Mouse (Mus musculus) lung, postnatal 0 days (tissue): ENCODE measurements around the gene Eral1. TPM values are rescaled to one million over a fixed set of nuclear protein-coding genes. Genes with fewer than 3 reads are reported as not detected.

ENCODE experiments used
- ATAC-seq: fragments of 200-750 bp; cut with Nextera tagmentation; 2 replicates; pipeline ENCODE4 v1.8.0; 2017; ENCODE audit warnings: moderate library complexity
- DNase-seq: peaks from one replicate; pipeline ENCODE4 v3.0.0-alpha.2; 2016; ENCODE audit warnings: low spot score
- H3K27ac ChIP-seq: fragments of 300-500 bp; sonication (generic); 2 replicates; pipeline ENCODE4 v1.5.1; 2014; ENCODE audit warnings: antibody characterized with exemption, mild to moderate bottlenecking, low read length, mixed read lengths
- H3K27me3 ChIP-seq: fragments of 300-500 bp; sonication (generic); replicated peaks from 2 replicates; pipeline ENCODE4 v1.6.1; 2014; ENCODE audit warnings: low read length, mixed read lengths; ENCODE audit not compliant: insufficient read depth
- H3K36me3 ChIP-seq: fragments of 300-500 bp; sonication (generic); 2 replicates; pipeline ENCODE4 v1.6.1; 2014; ENCODE audit warnings: low read length, mixed read lengths; ENCODE audit not compliant: insufficient read depth
- H3K4me1 ChIP-seq: fragments of 300-500 bp; sonication (generic); 2 replicates; pipeline ENCODE4 v1.6.1; 2014; ENCODE audit warnings: antibody characterized with exemption, low read depth, low read length, mixed read lengths; ENCODE audit not compliant: insufficient read depth
- H3K4me2 ChIP-seq: fragments of 300-500 bp; sonication (generic); replicated peaks from 2 replicates; pipeline ENCODE4 v1.6.1; 2014; ENCODE audit warnings: low read depth, mild to moderate bottlenecking, low read length, moderate library complexity, mixed read lengths
- H3K4me3 ChIP-seq: fragments of 300-500 bp; sonication (generic); 2 replicates; pipeline ENCODE4 v1.5.1; 2014; ENCODE audit warnings: low read depth, low read length
- H3K9ac ChIP-seq: fragments of 300-500 bp; sonication (generic); replicated peaks from 2 replicates; pipeline ENCODE4 v1.6.1; 2014; ENCODE audit warnings: low read depth, mild to moderate bottlenecking
- H3K9me3 ChIP-seq: fragments of 300-500 bp; sonication (generic); 2 replicates; pipeline ENCODE4 v1.6.1; 2016; ENCODE audit warnings: low read length, mixed read lengths
- CTCF ChIP-seq: IDR thresholded peaks from 2 replicates; pipeline ENCODE4 v1.5.1; 2016; ENCODE audit warnings: antibody characterized with exemption, mild to moderate bottlenecking
- EP300 ChIP-seq: IDR thresholded peaks from 2 replicates; pipeline ENCODE4 v1.6.1; 2016; ENCODE audit warnings: antibody characterized with exemption, mild to moderate bottlenecking, control low read depth
- WGBS: fragments of 180-500 bp; shearing (Covaris S2); extraction: QIAGEN DNeasy Blood & Tissue Kit; methylation state at CpG from one replicate; pipeline ENCODE4 v1.1.7; 2014; 5-methylcytosine and 5-hydroxymethylcytosine counted together
- polyA plus RNA-seq: library from polyadenylated mRNA; unstranded; fragments of >200 nt; fragmentation: Nextera tagmentation; extraction: Ambion mirVana; gene quantifications from 2 replicates; pipeline ENCODE4 v1.2.1, GENCODE M21; 2015

The Eral1 gene
- polyA plus RNA-seq, 1 experiment from 2014 or later, result 17.7 TPM

- no peaks in the 10 kb centered on the region for H3K9me3 ChIP-seq
- 69% methylated on average over 5 of the region's 5 CpGs for WGBS
- no peak overlapping the region for H3K27ac ChIP-seq
- H3K27me3 ChIP-seq, result no peaks in the 10 kb centered on the region
- H3K4me3 ChIP-seq, result no peak overlapping the region
- no peaks in the 10 kb centered on the region for H3K4me1 ChIP-seq
- no peak for DNase-seq
- ATAC-seq, result no peak
- no peak for TF ChIP-seq CTCF
- no peak for TF ChIP-seq EP300
- H3K36me3 ChIP-seq, result 0 out of 2 replicates have a peak, but pooled peaks cover 12% of the 10 kb centered on the region
- H3K9ac ChIP-seq, result no peak overlapping the region
- no peak overlapping the region for H3K4me2 ChIP-seq
Measured at GRCm38 (mm10) chr11:78069130-78069529, 11.1 kb downstream of the Eral1 start.

DNA sequence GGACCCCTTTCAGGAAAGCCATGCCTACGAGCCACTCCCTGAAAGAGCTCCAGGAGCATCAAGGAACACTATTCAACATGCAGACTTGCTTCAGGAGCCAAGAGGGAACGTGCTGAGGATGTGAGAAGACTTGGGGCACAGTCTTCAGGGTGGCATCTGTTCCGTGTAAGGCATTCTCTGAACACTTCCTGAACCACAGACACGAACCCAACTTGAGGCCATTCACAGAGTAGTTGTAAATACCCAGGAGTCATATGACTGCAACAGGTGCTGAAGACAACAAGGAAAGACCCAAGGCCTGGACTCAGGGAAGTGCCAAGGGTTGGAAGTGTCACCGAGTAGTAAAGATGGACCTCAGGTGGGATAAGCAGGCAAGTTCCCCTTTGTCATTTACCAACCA lies 12.6 kb downstream of the Eral1 start:
- Histone ChIP-seq H3K36me3 (no peaks in the 10 kb centered on the region), H3K4me3 (no peak overlapping the region), H3K9ac (no peak overlapping the region), H3K9me3 (no peaks in the 10 kb centered on the region), H3K27me3 (no peaks in the 10 kb centered on the region), H3K4me1 (no peaks in the 10 kb centered on the region), H3K4me2 (no peak overlapping the region), H3K27ac (no peak overlapping the region)
- TF ChIP-seq EP300 (no peak), CTCF (no peak)
- WGBS, result 53% methylated on average over 5 of the region's 5 CpGs
- DNase-seq (no peak), ATAC-seq (no peak)

DNA sequence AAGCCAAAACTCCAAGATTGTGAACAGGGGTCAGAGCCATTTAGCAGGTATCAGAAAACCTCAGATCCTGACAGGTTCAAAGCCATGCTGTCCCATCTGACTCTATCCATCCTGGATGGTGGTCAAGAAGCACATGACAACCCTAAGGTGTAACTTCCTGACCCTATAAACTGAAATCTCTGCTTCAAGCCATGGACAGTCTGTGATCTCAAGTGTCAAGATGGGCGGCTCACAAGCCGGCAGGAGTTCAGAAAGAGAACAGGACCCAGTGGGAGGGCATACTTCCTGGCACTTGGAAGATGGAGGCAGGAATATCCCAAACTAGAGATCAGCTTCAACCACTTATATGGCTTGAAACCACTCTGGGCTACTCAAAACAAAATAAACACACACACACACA lies 13.5 kb downstream of the Eral1 start:
- Histone ChIP-seq H3K4me1 (no peaks in the 10 kb centered on the region), H3K9ac (no peak overlapping the region), H3K27ac (no peak overlapping the region), H3K36me3 (no peaks in the 10 kb centered on the region), H3K9me3 (no peaks in the 10 kb centered on the region), H3K4me2 (no peak overlapping the region), H3K27me3 (no peaks in the 10 kb centered on the region), H3K4me3 (no peak overlapping the region)
- TF ChIP-seq EP300, result no peak
- TF ChIP-seq CTCF, result no peak
- DNase-seq (no peak), ATAC-seq (no peak)
- WGBS, result 44% methylated on average over 2 of the region's 2 CpGs

- H3K27me3 ChIP-seq, result no peaks in the 10 kb centered on the region
- no peak for DNase-seq
- H3K9me3 ChIP-seq, result no peaks in the 10 kb centered on the region
- no peak for TF ChIP-seq EP300
- TF ChIP-seq CTCF, result no peak
- H3K27ac ChIP-seq, result no peak overlapping the region
- H3K4me3 ChIP-seq, result no peak overlapping the region
- no peaks in the 10 kb centered on the region for H3K4me1 ChIP-seq
- no peaks in the 10 kb centered on the region for H3K36me3 ChIP-seq
- no peak overlapping the region for H3K4me2 ChIP-seq
- WGBS, result 42% methylated on average over 2 of the region's 2 CpGs
- no peak for ATAC-seq
- H3K9ac ChIP-seq, result no peak overlapping the region
Measured at GRCm38 (mm10) chr11:78065906-78066305, 14.3 kb downstream of the Eral1 start.

GRCm38 (mm10) chr11:78062563-78062962 lies 17.6 kb downstream of the Eral1 start:
- 84% methylated on average over 1 of the region's 1 CpGs for WGBS
- DNase-seq (no peak), ATAC-seq (no peak)
- H3K4me3 ChIP-seq, result no peak overlapping the region
- no peaks in the 10 kb centered on the region for H3K9me3 ChIP-seq
- no peaks in the 10 kb centered on the region for H3K27me3 ChIP-seq
- H3K4me2 ChIP-seq, result no peak overlapping the region
- H3K4me1 ChIP-seq, result no peaks in the 10 kb centered on the region
- no peak overlapping the region for H3K27ac ChIP-seq
- H3K9ac ChIP-seq, result no peak overlapping the region
- H3K36me3 ChIP-seq, result peaks cover 8% of the 10 kb centered on the region; the same call in 1 of the 2 replicates
- TF ChIP-seq CTCF (no peak), EP300 (no peak)

- Histone ChIP-seq H3K4me2 (no peak overlapping the region), H3K9me3 (no peaks in the 10 kb centered on the region), H3K36me3 (peaks cover 14% of the 10 kb centered on the region; the same call in 1 of the 2 replicates), H3K4me3 (no peak overlapping the region), H3K9ac (no peak overlapping the region), H3K27me3 (no peaks in the 10 kb centered on the region), H3K4me1 (no peaks in the 10 kb centered on the region), H3K27ac (no peak overlapping the region)
- DNase-seq, result peak; percentile 88
- WGBS, result 44% methylated on average over 9 of the region's 9 CpGs
- peak; percentile 89 for ATAC-seq
- TF ChIP-seq EP300 (no peak), CTCF (peak; percentile 97)
Measured at GRCm38 (mm10) chr11:78059833-78060757, 20.1 kb downstream of the Eral1 start.
